Mouse (Mus musculus): ENCODE measurements around the gene Gdf3. TPM values are rescaled to one million over a fixed set of nuclear protein-coding genes. Genes with fewer than 3 reads are reported as not detected.
A peak's percentile ranks its signal among the peaks of the same experiment; 100 is the strongest.
"Not testable (repeated sequence)": the region's sequence is repeated elsewhere in the genome, so short reads cannot be mapped to it uniquely, and the experiment has no call there.

Gene Gdf3
- polyA plus RNA-seq (2012), result 0.03 TPM in 1 of 2 replicates, not detected in the other

DNA sequence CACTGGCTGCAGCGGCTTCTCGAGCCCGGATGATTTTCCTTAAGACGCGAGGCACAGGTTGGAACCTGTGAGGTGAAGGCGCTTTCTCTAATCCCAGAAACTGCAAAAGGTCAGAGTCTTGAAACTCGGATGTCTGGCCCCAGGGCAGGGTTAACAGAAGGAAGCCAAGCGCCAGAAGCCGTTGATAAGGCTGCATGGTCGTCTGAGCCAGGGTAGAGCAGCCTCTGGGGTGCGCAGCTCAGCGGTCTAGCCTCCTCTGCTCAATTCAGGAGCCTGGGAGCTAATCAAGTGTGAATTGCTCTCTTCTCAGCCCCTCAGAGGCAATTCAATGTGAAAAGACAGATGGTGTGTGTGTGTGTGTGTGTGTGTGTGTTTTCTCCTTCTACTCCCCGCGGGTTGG is at the start of gene Gdf3:
TSS of gene Gdf3 (minus strand) at position 317 of the 400 bp plus-strand sequence.
- H3K36me3 ChIP-seq (ENCODE audit: control insufficient read depth), result no peaks in the 10 kb centered on the region
- no peaks in the 10 kb centered on the region for H3K27me3 ChIP-seq (ENCODE audit: control insufficient read depth)
- H3K4me3 ChIP-seq (replicated peaks), result peak within 1 kb of the TSS; percentile 43
- no peaks in the 10 kb centered on the region for H3K9me3 ChIP-seq (ENCODE audit: control insufficient read depth, low read length)
- TF ChIP-seq TAL1 (IDR thresholded peaks at IDR 0.05; ENCODE audit: low read length) (no peak), GATA1 (IDR thresholded peaks at IDR 0.05; ENCODE audit: low read length) (no peak)
- peaks cover 24% of the 10 kb centered on the region for H3K4me1 ChIP-seq (ENCODE audit: control insufficient read depth)

DNA sequence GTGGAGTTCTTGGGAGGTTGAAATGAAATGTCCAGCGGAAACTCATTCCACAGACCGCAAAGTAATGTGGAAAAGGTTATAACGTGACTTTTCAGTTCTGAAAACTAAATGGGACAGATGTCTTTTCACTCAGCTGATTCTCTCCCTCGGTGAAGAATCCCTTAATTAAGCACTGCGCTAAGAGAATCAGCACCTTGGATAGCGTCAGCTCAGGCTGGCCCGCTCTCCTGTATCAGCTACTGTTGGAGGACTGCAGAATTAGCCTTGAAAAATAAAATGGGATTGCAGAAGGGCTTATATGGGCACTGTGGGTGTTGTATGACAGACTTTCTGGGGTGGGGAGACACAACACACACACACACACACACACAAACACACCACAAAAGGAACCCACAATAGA is 49.7 kb upstream of the Gdf3 start:
- no peaks in the 10 kb centered on the region for H3K4me1 ChIP-seq (ENCODE audit: control insufficient read depth)
- peaks cover 5% of the 10 kb centered on the region for H3K27me3 ChIP-seq (ENCODE audit: control insufficient read depth)
- TF ChIP-seq TAL1 (IDR thresholded peaks at IDR 0.05; ENCODE audit: low read length) (no peak), GATA1 (IDR thresholded peaks at IDR 0.05; ENCODE audit: low read length) (no peak)

DNA sequence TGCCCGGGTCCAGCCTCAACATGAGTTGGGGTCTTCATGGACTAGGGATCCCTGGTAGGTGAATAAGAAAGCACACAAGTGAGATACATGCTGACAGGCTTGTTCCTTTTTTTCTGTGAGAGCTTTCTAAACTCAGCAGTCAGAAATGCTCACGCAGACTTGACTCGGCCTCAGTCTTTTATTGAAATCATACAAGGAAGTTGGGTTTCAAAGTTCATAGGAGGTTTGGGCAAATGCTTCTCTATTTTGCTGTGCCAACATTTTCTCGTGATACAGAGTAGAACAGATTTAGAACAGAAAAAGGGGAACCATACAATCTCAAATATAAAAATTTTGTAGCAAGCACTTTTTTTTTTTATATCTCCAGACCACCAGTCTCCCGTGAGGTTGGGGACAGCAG is 47.7 kb upstream of the Gdf3 start:
- no peaks in the 10 kb centered on the region; the same call in 1 of the 2 replicates for H3K27me3 ChIP-seq (ENCODE audit: control insufficient read depth)
- TF ChIP-seq TAL1 (IDR thresholded peaks at IDR 0.05; ENCODE audit: low read length), result no peak
- TF ChIP-seq GATA1 (IDR thresholded peaks at IDR 0.05; ENCODE audit: low read length), result no peak
- no peaks in the 10 kb centered on the region for H3K9me3 ChIP-seq (ENCODE audit: control insufficient read depth, low read length)
- H3K4me3 ChIP-seq (replicated peaks), result no peak overlapping the region
- no peaks in the 10 kb centered on the region; the same call in 1 of the 2 replicates for H3K4me1 ChIP-seq (ENCODE audit: control insufficient read depth)
- H3K36me3 ChIP-seq (ENCODE audit: control insufficient read depth), result no peaks in the 10 kb centered on the region

More for the DNA sequence above, 49.7 kb upstream of the Gdf3 start:
- H3K4me3 ChIP-seq (replicated peaks), result no peak overlapping the region
- no peaks in the 10 kb centered on the region for H3K36me3 ChIP-seq (ENCODE audit: control insufficient read depth)
- H3K9me3 ChIP-seq (ENCODE audit: control insufficient read depth, low read length), result no peaks in the 10 kb centered on the region

DNA sequence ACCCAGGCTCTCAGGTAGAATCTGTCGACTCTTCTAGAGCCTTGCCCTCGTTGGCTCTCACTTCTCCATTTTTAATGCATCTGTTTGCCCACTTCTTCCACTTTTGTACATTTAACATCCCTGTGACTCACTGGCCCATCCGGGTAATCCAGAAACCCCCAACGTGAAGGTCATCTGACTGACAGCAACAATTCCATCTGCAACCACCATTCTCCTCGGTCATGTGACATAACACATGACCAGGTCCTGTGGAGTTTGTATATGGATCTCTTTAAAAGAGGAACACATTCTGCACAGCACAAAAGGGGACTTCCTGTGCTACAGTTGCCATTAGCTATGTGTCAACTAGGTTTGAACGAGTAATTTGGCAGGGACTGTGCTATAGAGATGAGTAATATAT is 44.4 kb upstream of the Gdf3 start:
- H3K27me3 ChIP-seq (ENCODE audit: control insufficient read depth), result no peaks in the 10 kb centered on the region
- no peaks in the 10 kb centered on the region for H3K9me3 ChIP-seq (ENCODE audit: control insufficient read depth, low read length)
- H3K4me1 ChIP-seq (ENCODE audit: control insufficient read depth), result peaks cover 3% of the 10 kb centered on the region
- H3K36me3 ChIP-seq (ENCODE audit: control insufficient read depth), result no peaks in the 10 kb centered on the region
- TF ChIP-seq GATA1 (IDR thresholded peaks at IDR 0.05; ENCODE audit: low read length), result no peak
- TF ChIP-seq TAL1 (IDR thresholded peaks at IDR 0.05; ENCODE audit: low read length), result no peak
- H3K4me3 ChIP-seq (replicated peaks), result no peak overlapping the region

- Histone ChIP-seq H3K4me3 (replicated peaks) (no peak overlapping the region), H3K36me3 (ENCODE audit: control insufficient read depth) (no peaks in the 10 kb centered on the region), H3K9me3 (ENCODE audit: control insufficient read depth, low read length) (no peaks in the 10 kb centered on the region), H3K4me1 (ENCODE audit: control insufficient read depth) (peaks cover 3% of the 10 kb centered on the region), H3K27me3 (ENCODE audit: control insufficient read depth) (no peaks in the 10 kb centered on the region)
- TF ChIP-seq TAL1 (IDR thresholded peaks at IDR 0.05; ENCODE audit: low read length) (no peak), GATA1 (IDR thresholded peaks at IDR 0.05; ENCODE audit: low read length) (no peak)
These were observed 40.6 kb upstream of the Gdf3 start for GRCm38 (mm10) chr6:122650398-122650980.

GRCm38 (mm10) chr6:122649903-122650302 is 40.0 kb upstream of the Gdf3 start:
- Histone ChIP-seq H3K4me1 (ENCODE audit: control insufficient read depth) (peaks cover 3% of the 10 kb centered on the region), H3K36me3 (ENCODE audit: control insufficient read depth) (no peaks in the 10 kb centered on the region), H3K27me3 (ENCODE audit: control insufficient read depth) (no peaks in the 10 kb centered on the region), H3K4me3 (replicated peaks) (no peak overlapping the region), H3K9me3 (ENCODE audit: control insufficient read depth, low read length) (no peaks in the 10 kb centered on the region)
- TF ChIP-seq TAL1 (IDR thresholded peaks at IDR 0.05; ENCODE audit: low read length) (no peak), GATA1 (IDR thresholded peaks at IDR 0.05; ENCODE audit: low read length) (no peak)

DNA sequence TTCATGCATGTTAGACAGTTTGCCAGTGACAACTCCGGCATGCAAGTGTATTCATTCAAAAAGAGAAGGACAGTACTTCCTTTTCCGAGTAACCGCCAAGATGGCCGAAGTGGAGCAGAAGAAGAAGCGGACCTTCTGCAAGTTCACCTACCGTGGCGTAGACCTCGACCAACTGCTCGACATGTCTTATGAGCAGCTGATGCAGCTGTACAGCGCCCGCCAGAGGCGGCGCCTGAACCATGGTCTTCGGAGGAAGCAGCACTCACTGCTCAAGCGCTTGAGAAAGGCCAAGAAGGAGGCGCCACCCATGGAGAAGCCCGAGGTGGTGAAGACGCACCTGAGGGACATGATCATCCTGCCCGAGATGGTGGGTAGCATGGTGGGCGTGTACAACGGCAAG is 34.3 kb upstream of the Gdf3 start:
- H3K4me3 ChIP-seq (replicated peaks); H3K9me3 ChIP-seq (ENCODE audit: control insufficient read depth, low read length); H3K27me3 ChIP-seq (ENCODE audit: control insufficient read depth): not testable (repeated sequence)

GRCm38 (mm10) chr6:122637566-122637965 is 27.7 kb upstream of the Gdf3 start:
- not testable (repeated sequence) for H3K9me3 ChIP-seq (ENCODE audit: control insufficient read depth, low read length); H3K36me3 ChIP-seq (ENCODE audit: control insufficient read depth); H3K27me3 ChIP-seq (ENCODE audit: control insufficient read depth); H3K4me1 ChIP-seq (ENCODE audit: control insufficient read depth); H3K4me3 ChIP-seq (replicated peaks)

More for the DNA sequence above, 34.3 kb upstream of the Gdf3 start:
- not testable (repeated sequence) for H3K4me1 ChIP-seq (ENCODE audit: control insufficient read depth); H3K36me3 ChIP-seq (ENCODE audit: control insufficient read depth)

DNA sequence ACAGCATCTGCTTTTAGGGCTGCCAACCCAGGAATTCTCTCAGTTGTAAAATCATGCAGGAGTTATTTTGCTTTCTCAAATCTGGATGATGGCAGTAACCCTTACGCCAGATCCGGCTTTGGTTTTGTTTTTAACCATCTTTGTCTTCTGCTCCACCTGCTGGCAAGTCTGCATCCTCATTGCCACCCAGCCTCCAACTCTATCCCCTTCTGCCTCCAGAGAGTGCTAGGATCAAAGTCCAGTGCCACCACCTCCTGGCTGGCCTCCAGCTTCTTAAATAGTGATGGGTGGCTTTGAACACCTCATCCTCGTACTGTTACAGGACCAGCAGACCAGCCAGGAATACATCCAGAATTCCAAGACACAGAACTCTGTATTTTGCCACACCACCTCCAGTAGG is 26.8 kb upstream of the Gdf3 start:
- Histone ChIP-seq H3K36me3 (ENCODE audit: control insufficient read depth) (no peaks in the 10 kb centered on the region), H3K9me3 (ENCODE audit: control insufficient read depth, low read length) (no peaks in the 10 kb centered on the region), H3K4me3 (replicated peaks) (no peak overlapping the region), H3K27me3 (ENCODE audit: control insufficient read depth) (no peaks in the 10 kb centered on the region), H3K4me1 (ENCODE audit: control insufficient read depth) (no peaks in the 10 kb centered on the region)
- TF ChIP-seq GATA1 (IDR thresholded peaks at IDR 0.05; ENCODE audit: low read length) (no peak), TAL1 (IDR thresholded peaks at IDR 0.05; ENCODE audit: low read length) (no peak)

DNA sequence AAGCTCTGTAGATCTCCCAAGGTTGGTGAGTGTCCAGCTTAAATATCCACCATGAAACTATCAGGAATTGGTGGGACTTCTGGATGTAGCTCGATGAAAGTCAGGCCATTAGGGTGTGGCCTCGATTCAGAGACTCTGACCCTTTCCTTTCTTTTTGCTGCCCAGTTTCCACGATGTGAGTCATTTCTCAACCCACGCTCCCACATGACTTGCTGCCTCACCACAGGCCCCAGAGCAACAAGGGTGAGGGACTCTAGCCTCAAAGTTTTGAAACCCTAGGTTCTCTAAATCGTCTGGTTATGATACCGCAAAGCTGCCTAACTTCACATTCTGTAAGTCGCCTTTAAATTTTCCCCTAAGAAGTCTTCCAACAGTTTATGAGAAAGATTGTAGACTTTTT is 25.4 kb upstream of the Gdf3 start:
- TF ChIP-seq TAL1 (IDR thresholded peaks at IDR 0.05; ENCODE audit: low read length) (no peak), GATA1 (IDR thresholded peaks at IDR 0.05; ENCODE audit: low read length) (no peak)
- no peaks in the 10 kb centered on the region for H3K36me3 ChIP-seq (ENCODE audit: control insufficient read depth)
- no peaks in the 10 kb centered on the region for H3K27me3 ChIP-seq (ENCODE audit: control insufficient read depth)
- no peak overlapping the region for H3K4me3 ChIP-seq (replicated peaks)
- no peaks in the 10 kb centered on the region for H3K4me1 ChIP-seq (ENCODE audit: control insufficient read depth)
- H3K9me3 ChIP-seq (ENCODE audit: control insufficient read depth, low read length), result no peaks in the 10 kb centered on the region

All from erythroblast, embryonic 14.5 days (primary cell).